2 mouse cellular contexts compared by ENCODE assay signal in the genomic region with DNA sequence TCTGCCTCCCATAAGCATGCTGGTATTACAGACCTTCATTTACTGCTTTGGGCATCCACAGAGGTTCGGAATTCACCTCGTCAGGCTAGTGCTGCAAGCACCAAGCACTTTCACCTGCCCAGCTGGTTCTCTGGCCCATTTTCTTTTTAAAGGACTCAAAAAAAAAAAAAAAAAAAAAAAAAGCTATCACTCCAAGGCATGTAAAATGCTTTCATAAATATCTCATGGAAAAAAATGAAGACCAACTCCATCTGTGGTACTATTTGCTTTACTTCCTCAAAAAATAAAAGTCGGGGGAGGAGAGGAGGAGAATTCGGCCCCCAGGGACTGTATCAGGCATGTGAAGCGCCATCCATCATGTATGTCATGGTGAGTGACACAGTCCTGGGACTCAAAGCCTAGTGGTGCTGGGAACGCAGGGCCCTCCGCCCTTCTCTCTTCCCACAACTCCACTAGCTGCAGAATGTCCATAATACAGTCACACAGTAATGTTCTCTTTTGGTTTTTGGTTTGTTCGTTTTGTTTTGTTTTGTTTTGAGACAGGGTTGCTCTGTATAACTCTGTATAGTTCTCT.
A peak's percentile ranks its signal among the peaks of the same experiment; 100 is the strongest.
TF ChIP-seq lines count a peak whose summit lies in the region.

No protein-coding gene starts in this region.

TF ChIP-seq in CH12.LX, 34 proteins besides CTCF, POLR2A, EP300 and RAD21:
- TF ChIP-seq ZNF384 (IDR thresholded peaks at IDR 0.05; ENCODE audit: low read depth, low read length) (peak; percentile 59; the same call in 1 of the 2 replicates), USF1 (IDR thresholded peaks at IDR 0.05; ENCODE audit: low read depth, low read length) (no peak)

TF ChIP-seq in MEL, 35 proteins besides CTCF, POLR2A, EP300 and RAD21:
- TF ChIP-seq MAX (IDR thresholded peaks at IDR 0.05; ENCODE audit: low read length) = no peak
- TF ChIP-seq MAZ (IDR thresholded peaks at IDR 0.05; ENCODE audit: low read depth, low read length) = no peak
- TF ChIP-seq TAL1 (IDR thresholded peaks at IDR 0.05; ENCODE audit: low read length) = no peak
- no peak for TF ChIP-seq BHLHE40 (IDR thresholded peaks at IDR 0.05; ENCODE audit: borderline replicate concordance, low read depth, low read length)
- TF ChIP-seq USF2 (IDR thresholded peaks at IDR 0.05; ENCODE audit: borderline replicate concordance in 1 of 2, insufficient read depth in 1 of 2, low read depth in 1 of 2, low read length in 2 of 2) = no peak
- 0 out of 2 replicates have a peak, but pooled peaks have one; percentile 7 for TF ChIP-seq TCF12 (IDR thresholded peaks at IDR 0.05; ENCODE audit: low read depth, low read length)
- no peak for TF ChIP-seq JUND (IDR thresholded peaks at IDR 0.05; ENCODE audit: low read depth, low read length)
- TF ChIP-seq CHD1 (IDR thresholded peaks at IDR 0.05; ENCODE audit: low read depth, low read length) = no peak
- no peak for TF ChIP-seq MYB (IDR thresholded peaks at IDR 0.05; ENCODE audit: low read depth, low read length)
- TF ChIP-seq ZNF384 (IDR thresholded peaks at IDR 0.05; ENCODE audit: low read depth, low read length) = peak; percentile 85
